Mouse (Mus musculus): ENCODE measurements around the gene 1700003F12Rik.

The 1700003F12Rik gene

DNA sequence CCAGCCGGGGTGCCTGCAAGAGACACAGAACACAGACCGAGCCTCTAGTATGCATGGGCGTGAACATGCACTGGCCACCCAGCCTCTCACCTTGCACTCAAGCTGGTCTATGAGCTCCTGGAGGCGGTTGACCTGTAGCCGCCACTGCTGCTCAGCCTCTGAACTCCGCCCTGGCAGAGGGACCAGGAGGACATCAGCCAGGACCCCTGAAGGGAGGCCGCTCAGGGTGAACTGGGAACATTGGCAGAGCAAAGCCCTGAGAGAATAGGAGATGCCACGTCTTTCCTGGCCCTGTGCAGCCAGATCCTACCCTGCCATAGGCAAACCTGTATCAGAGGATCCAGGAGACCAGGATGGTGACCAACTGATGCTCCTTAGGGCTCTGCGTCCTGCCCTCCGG is at the start of gene 1700003F12Rik:
TSS of gene 1700003F12Rik (plus strand) at position 375 of the 400 bp plus-strand sequence.
- POLR2A ChIA-PET = interaction anchor here in 2 of 4 experiments (0.7 to 28.3 kb wide), 7 partner anchors 9 to 135 kb away, joined by 3 to 479 read pairs (median 4); partner anchors contain the start of genes E2f1 (in 1 of the 2) and Necab3 (in 1 of the 2)

DNA sequence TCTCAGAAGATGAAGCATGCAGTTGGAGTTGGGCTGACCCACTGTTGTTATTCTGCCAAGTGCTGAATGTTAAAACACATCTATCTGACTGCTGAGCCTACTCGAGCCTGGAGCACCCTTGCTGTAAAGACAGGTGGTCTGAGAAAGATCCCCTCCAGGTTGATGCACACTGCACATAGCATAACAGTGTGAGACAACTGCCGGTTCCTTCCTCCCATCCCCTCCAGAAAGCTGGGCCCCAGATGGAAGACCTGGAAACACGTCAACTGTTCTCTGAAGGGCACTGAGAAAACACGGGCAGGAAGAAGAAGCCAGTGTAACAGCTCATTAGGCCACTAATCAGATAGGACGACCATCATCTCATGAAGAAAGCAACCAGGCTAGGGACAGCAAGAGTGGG is 48.3 kb upstream of the 1700003F12Rik start:
- ChIA-PET CTCF (interaction anchor here in 3 of 4 experiments (0.5 to 0.6 kb wide), 3 partner anchors 9 to 89 kb away, joined by 3 read pairs; no protein-coding TSS in a partner anchor), POLR2A (interaction anchor here in 2 of 4 experiments (0.7 to 9.6 kb wide), 15 partner anchors 9 to 77 kb away, joined by 3 to 75 read pairs (median 3); no protein-coding TSS in a partner anchor)

More for the DNA sequence above, at the start of gene 1700003F12Rik:
- CTCF ChIA-PET = no interaction called here

- POLR2A ChIA-PET = interaction anchor here (0.6 to 9.6 kb wide), 16 partner anchors 9 to 80 kb away, joined by 3 to 75 read pairs (median 3); no protein-coding TSS in a partner anchor
- CTCF ChIA-PET = no interaction called here
Observed at GRCm38 (mm10) chr2:154499717-154500247, 47.1 kb upstream of the 1700003F12Rik start.

DNA sequence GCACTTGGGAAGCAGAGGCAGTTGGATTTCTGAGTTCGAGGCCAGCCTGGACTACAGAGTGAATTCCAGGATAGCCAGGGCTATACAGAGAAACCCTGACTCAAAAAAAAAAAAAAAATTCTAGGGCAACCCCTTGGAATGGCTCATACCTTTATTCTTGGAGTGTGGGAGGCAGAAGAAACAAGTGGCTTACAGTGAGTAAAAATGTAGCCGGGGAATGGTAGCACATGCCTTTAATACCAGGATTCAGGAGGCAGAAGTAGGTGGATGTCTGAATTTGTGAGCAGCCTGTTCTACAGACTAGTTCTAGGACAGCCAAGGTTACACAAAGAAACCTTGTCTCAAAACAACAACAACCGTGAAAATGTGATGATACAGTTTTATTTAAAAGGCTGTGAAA is 46.1 kb upstream of the 1700003F12Rik start:
- CTCF ChIA-PET = interaction anchor here in 2 of 4 experiments (0.9 to 1.4 kb wide), 2 partner anchors 8 to 38 kb away, joined by 3 read pairs; no protein-coding TSS in a partner anchor

DNA sequence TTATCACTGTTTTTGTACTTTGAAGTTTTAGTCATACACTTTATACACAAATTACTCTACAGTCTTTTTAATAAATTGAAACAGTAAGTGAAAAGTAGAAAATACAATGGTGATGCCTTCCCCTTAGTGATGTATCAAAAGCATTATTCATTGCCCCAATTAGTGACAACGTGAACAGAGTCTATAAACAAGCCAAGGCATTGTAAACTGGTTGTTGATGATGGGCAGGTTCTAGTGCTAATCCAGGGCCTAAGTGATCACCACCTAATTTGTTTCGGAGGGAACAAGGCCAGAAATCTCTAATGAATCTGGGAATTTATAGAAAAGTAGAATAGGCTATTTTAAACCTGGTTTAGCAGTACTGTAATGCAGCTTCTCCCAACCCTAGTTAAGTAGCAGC is 39.8 kb upstream of the 1700003F12Rik start:
- POLR2A ChIA-PET = interaction anchor here in 3 of 4 experiments (0.7 to 3.7 kb wide), 23 partner anchors 8 to 135 kb away, joined by 3 to 30 read pairs (median 6); partner anchors contain the start of genes Cbfa2t2 (in 1 of the 3) and Cdk5rap1 (in 1 of the 3)
- CTCF ChIA-PET = interaction anchor here in 2 of 4 experiments (0.5 to 1.6 kb wide), 7 partner anchors 9 to 126 kb away, joined by 3 to 7 read pairs (median 3); no protein-coding TSS in a partner anchor

More for the DNA sequence above, 46.1 kb upstream of the 1700003F12Rik start:
- POLR2A ChIA-PET = interaction anchor here in 3 of 4 experiments (0.7 to 2.7 kb wide), 11 partner anchors 8 to 92 kb away, joined by 3 to 12 read pairs (median 3); partner anchors contain the start of gene Snta1 (in 1 of the 3)

DNA sequence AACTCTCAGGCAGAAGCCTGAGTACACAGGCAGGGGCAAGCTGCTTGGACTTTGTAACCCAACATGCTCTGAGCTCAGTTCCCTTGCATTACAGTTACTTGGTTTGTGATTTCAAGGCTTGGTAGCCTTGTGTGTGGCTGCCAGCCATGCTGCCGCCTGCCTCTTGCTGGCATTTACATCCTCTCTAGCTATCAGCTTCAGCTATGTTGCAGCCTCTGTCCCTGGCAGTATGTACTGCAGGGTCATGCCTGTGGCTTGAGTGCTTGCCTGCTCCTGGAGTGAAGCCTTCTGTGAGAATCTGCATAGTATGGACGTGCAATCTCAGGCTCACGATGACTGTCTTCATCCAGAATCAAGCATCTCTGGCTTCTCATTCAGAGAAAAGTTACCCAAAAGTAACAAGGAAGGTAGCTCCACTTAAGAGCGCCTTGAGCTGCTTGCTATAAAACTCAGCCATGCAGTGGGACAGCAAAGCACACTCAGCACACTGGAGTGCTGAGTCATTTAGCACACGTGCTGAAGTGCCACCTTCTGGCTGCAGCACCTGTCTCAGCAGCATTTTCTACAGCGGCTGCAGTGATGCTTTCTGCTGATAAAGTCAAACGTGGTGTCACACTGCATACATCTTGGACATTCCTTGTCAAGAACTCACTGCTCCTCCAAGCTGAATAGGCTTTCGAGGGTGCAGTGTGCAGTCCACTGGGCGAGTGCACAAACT is 39.2 kb upstream of the 1700003F12Rik start:
- ChIA-PET CTCF (interaction anchor here in 3 of 4 experiments (0.5 to 1.6 kb wide), 7 partner anchors 9 to 206 kb away, joined by 3 to 7 read pairs (median 3); no protein-coding TSS in a partner anchor), POLR2A (interaction anchor here in 3 of 4 experiments (0.6 to 3.7 kb wide), 25 partner anchors 9 to 135 kb away, joined by 3 to 30 read pairs (median 6); partner anchors contain the start of genes Cbfa2t2 (in 1 of the 3) and Cdk5rap1 (in 1 of the 3))

GRCm38 (mm10) chr2:154508450-154508849 is 38.4 kb upstream of the 1700003F12Rik start:
- POLR2A ChIA-PET = interaction anchor here in 2 of 4 experiments (0.9 to 3.7 kb wide), 15 partner anchors 8 to 81 kb away, joined by 3 to 30 read pairs (median 8); partner anchors contain the start of gene Cbfa2t2 (in 1 of the 2)

DNA sequence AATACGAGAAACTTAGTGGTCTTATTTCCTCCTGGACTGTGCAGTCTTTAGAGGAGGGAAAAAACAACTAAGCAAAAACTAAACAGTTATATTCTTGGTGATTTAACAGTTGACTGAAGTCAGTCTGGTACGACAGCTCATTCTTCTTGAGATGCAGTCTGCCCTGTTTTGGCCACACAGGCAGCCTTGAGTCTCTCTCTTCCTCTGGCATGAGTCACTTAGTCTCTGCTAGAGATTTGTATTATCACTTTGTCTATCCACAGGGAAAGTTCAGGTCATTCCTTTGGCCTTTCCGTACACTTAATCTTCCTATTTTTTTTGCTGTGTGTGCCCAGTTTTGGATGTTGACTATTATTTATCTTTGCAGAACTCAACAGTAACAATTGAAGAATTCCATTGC is 36.7 kb upstream of the 1700003F12Rik start:
- ChIA-PET POLR2A (interaction anchor here in 1 of 4 experiments (0.7 to 3.6 kb wide), 11 partner anchors 9 to 83 kb away, joined by 3 to 19 read pairs (median 3); partner anchors contain the start of gene Actl10), CTCF (no interaction called here)

More at GRCm38 (mm10) chr2:154508450-154508849, 38.4 kb upstream of the 1700003F12Rik start:
- CTCF ChIA-PET = interaction anchor here in 2 of 4 experiments (0.5 to 1.6 kb wide), 3 partner anchors 15 to 205 kb away, joined by 4 to 7 read pairs (median 7); no protein-coding TSS in a partner anchor

GRCm38 (mm10) chr2:154516944-154517343 is 29.9 kb upstream of the 1700003F12Rik start:
- POLR2A ChIA-PET = interaction anchor here in 2 of 4 experiments (0.9 to 3.5 kb wide), 11 partner anchors 10 to 95 kb away, joined by 3 to 16 read pairs (median 3); no protein-coding TSS in a partner anchor

DNA sequence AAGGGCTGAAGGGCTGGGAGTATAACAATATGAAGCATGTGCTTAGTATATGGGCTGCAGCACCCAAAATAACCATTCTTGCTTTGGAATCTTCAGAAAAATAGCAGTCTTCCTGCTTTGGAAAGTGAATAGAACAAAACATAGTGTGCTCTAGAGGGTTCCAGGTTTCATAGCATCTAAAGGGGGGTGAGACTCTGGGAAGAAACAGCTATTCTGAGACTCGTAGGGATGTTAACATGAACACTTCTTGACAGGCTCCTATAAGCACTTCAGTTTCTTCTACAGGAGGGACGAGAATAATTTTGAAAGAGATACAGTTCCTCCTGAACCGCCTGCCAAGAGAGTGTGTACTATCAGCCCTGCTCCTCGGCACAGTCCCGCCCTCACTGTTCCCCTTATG is 29.5 kb upstream of the 1700003F12Rik start:
- POLR2A ChIA-PET = interaction anchor here in 2 of 4 experiments (0.6 to 3.5 kb wide), 12 partner anchors 10 to 118 kb away, joined by 3 to 16 read pairs (median 3); no protein-coding TSS in a partner anchor
- CTCF ChIA-PET = interaction anchor here in 1 of 4 experiments (1.2 kb wide), 1 partner anchor 24 kb away, joined by 4 read pairs; no protein-coding TSS in a partner anchor

More at GRCm38 (mm10) chr2:154516944-154517343, 29.9 kb upstream of the 1700003F12Rik start:
- CTCF ChIA-PET = interaction anchor here in 1 of 4 experiments (1.2 kb wide), 1 partner anchor 24 kb away, joined by 4 read pairs; no protein-coding TSS in a partner anchor

DNA sequence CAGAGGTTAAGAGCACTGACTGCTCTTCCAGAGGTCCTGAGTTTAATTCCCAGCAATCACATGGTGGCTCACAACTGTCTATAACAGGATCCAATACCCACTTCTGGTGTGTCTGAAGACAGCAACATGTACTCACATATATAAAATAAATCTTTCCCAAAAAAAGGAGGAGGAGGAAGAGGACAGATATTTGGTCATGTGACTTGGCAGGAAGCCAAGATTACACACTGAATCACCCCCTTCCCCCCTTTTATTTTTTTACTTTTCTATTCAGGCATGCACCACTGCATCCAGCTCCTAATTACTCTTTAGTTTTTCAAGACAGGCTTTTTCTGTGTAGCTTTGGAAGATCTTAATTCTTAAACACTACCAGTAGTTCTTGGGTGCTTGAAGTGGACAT is 25.4 kb upstream of the 1700003F12Rik start:
- ChIA-PET POLR2A (interaction anchor here in 1 of 4 experiments (0.9 to 5.0 kb wide), 3 partner anchors 18 to 22 kb away, joined by 3 to 24 read pairs (median 5); no protein-coding TSS in a partner anchor), CTCF (interaction anchor here in 1 of 4 experiments (0.6 kb wide), 1 partner anchor 953 kb away, joined by 3 read pairs; no protein-coding TSS in a partner anchor)

DNA sequence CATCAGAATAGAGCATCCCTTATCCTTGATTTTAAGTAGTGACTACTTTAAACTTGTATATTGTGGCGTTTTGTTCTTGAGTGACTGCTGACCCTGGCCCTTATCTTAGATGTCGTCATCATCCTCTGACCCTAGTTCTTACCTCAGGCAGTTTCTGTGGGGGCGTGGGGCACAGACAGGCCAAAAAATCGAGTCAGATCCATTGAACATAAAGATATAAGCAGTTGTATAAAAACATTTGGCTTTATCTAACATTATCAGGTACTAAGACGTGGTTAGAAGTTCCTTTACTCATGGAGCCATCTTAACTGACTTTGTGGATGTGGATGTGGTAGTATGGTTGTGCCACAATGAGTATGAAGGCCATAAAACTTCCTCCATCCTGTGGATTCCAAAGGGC is 24.6 kb upstream of the 1700003F12Rik start:
- CTCF ChIA-PET = interaction anchor here in 1 of 4 experiments (0.5 kb wide), 1 partner anchor 1173 kb away, joined by 4 read pairs; no protein-coding TSS in a partner anchor
- POLR2A ChIA-PET = interaction anchor here in 2 of 4 experiments (0.6 to 5.0 kb wide), 3 partner anchors 10 to 45 kb away, joined by 3 to 24 read pairs (median 7); no protein-coding TSS in a partner anchor

DNA sequence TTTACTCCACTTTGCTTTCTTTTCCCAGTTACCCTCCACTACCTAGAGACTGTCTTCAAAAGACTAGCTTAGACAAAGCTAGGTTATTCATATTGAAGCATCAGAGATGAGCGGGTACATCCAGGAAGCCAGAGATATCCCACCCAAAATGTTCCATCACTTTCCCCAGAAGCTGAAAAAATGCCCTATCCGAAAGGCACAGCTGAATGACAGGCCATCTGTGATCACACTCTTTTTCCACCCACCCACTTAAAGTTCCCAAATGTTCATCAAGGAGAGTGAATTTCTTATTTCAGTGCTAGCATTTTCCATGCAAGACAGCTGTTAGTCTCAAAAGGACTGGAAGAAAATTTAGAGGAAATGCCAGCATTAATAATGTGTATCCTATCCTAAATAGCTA is 21.6 kb upstream of the 1700003F12Rik start:
- ChIA-PET POLR2A (interaction anchor here in 2 of 4 experiments (0.8 to 5.0 kb wide), 7 partner anchors 10 to 103 kb away, joined by 3 to 24 read pairs (median 8); no protein-coding TSS in a partner anchor), CTCF (interaction anchor here in 2 of 4 experiments (0.5 to 1.1 kb wide), 2 partner anchors 40 to 126 kb away, joined by 3 to 4 read pairs; no protein-coding TSS in a partner anchor)

- ChIA-PET CTCF (no interaction called here), POLR2A (interaction anchor here in 1 of 4 experiments (5.0 kb wide), 1 partner anchor 13 kb away, joined by 24 read pairs; no protein-coding TSS in a partner anchor)
Observed at GRCm38 (mm10) chr2:154526531-154526930, 20.4 kb upstream of the 1700003F12Rik start.

DNA sequence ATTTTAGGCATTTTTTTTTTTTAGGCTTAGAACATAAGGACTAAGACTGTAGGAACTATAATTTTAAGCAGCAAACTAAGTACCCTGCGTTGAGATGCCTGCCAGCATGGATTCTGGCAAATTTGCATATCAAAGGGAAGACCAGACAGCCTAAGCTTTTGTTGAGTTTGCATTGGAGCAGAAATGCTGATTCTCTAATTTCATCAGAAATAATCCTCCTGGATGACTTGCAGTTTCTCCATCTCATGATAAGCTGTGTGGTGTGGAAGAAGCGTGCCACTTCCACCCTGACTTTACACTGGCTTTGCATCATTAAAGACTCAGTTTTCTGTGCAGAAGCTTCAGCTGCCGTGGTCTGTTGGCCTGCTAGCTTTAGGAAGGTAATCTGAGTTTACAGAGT is 14.0 kb upstream of the 1700003F12Rik start:
- ChIA-PET CTCF (interaction anchor here (0.6 to 1.7 kb wide), 11 partner anchors 9 to 1530 kb away, joined by 3 to 24 read pairs (median 3); no protein-coding TSS in a partner anchor), POLR2A (interaction anchor here (0.6 to 28.3 kb wide), 26 partner anchors 8 to 1401 kb away, joined by 3 to 479 read pairs (median 3); partner anchors contain the start of genes 1700003F12Rik (in 1 of the 4), Actl10 (in 1 of the 4), E2f1 (in 1 of the 4) and Necab3 (in 1 of the 4))

DNA sequence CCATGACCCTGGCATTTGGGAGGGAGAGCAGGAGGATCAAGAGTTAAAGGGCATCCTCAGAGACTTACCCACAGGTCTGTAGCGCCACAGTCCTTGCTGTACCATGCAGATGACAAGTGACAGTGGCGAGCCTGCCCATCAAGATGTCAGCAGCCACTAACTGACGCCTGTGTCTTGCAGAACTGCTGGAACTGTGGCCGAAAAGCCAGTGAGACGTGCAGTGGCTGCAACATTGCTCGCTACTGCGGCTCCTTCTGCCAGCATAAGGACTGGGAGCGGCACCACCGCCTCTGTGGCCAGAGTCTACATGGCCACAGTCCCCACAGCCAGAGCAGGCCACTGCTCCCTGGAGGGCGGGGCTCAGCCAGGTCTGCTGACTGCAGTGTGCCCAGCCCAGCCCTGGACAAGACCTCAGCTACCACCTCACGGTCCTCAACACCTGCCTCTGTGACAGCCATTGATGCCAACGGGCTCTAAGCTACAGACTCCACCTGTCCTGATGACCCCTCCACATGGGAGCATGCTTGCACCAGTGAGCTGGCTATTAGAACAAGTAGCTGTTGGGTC is 12.1 kb upstream of the 1700003F12Rik start:
- CTCF ChIA-PET = interaction anchor here in 2 of 4 experiments (0.7 to 1.1 kb wide), 4 partner anchors 9 to 109 kb away, joined by 3 read pairs; no protein-coding TSS in a partner anchor
- POLR2A ChIA-PET = interaction anchor here in 2 of 4 experiments (0.5 to 28.3 kb wide), 12 partner anchors 11 to 109 kb away, joined by 3 to 479 read pairs (median 4); partner anchors contain the start of genes 1700003F12Rik (in 1 of the 2), Actl10 (in 1 of the 2), E2f1 (in 1 of the 2) and Necab3 (in 1 of the 2)

Data from embryonic stem cell, embryonic (primary cell).